Mouse (Mus musculus) mouse trophoblast stem cell (cell line): ENCODE results near the gene Rnf31.

ENCODE experiments used
- in situ Hi-C, 2 experiments: fragments of 300-500 bp; cut with MseI, MboI; formaldehyde crosslinking; loops; 2 replicates in 1 of 2; 3 replicates in 1 of 2; pipeline ENCODE4 v1.15.1; 2025

Rnf31 gene

GRCm38 (mm10) chr14:55591331-55591891, at the start of gene Rnf31:
TSS of gene Rnf31 (plus strand) at chr14:55591708.
- in situ Hi-C loops, result no loop called here

- in situ Hi-C loops, result no loop called here
Measured at GRCm38 (mm10) chr14:55542268-55542667, 49.2 kb upstream of the Rnf31 start.

- in situ Hi-C loops, result no loop called here
Measured at GRCm38 (mm10) chr14:55544334-55544733, 47.2 kb upstream of the Rnf31 start.

GRCm38 (mm10) chr14:55550191-55550590, 41.3 kb upstream of the Rnf31 start:
- in situ Hi-C loops, result no loop called here

GRCm38 (mm10) chr14:55551347-55551746, 40.2 kb upstream of the Rnf31 start:
- in situ Hi-C loops, result no loop called here

GRCm38 (mm10) chr14:55551794-55552193, 39.7 kb upstream of the Rnf31 start:
- in situ Hi-C loops, result no loop called here

GRCm38 (mm10) chr14:55554635-55555034, 36.9 kb upstream of the Rnf31 start:
- in situ Hi-C loops, result no loop called here

GRCm38 (mm10) chr14:55555788-55556187, 35.7 kb upstream of the Rnf31 start:
- in situ Hi-C loops, result no loop called here

- in situ Hi-C loops, result no loop called here
Measured at GRCm38 (mm10) chr14:55557003-55557402, 34.5 kb upstream of the Rnf31 start.

GRCm38 (mm10) chr14:55557587-55557986, 33.9 kb upstream of the Rnf31 start:
- in situ Hi-C loops, result no loop called here

GRCm38 (mm10) chr14:55558740-55559448, 32.6 kb upstream of the Rnf31 start:
- in situ Hi-C loops, result no loop called here

GRCm38 (mm10) chr14:55559799-55560201, 31.7 kb upstream of the Rnf31 start, which contains the start of gene Dcaf11:
TSS of gene Dcaf11 (plus strand) at chr14:55560006.
- in situ Hi-C loops, result no loop called here

- in situ Hi-C loops, result no loop called here
Measured at GRCm38 (mm10) chr14:55560202-55561073, 31.1 kb upstream of the Rnf31 start, which contains the start of gene A730061H03Rik. TSS of gene A730061H03Rik (minus strand) at chr14:55560406.

- in situ Hi-C loops, result no loop called here
Measured at GRCm38 (mm10) chr14:55561860-55562259, 29.6 kb upstream of the Rnf31 start.

GRCm38 (mm10) chr14:55563249-55563648, 28.3 kb upstream of the Rnf31 start:
- in situ Hi-C loops, result no loop called here

GRCm38 (mm10) chr14:55565748-55566147, 25.8 kb upstream of the Rnf31 start:
- in situ Hi-C loops, result no loop called here

GRCm38 (mm10) chr14:55567496-55567895, 24.0 kb upstream of the Rnf31 start:
- in situ Hi-C loops, result no loop called here

- in situ Hi-C loops, result no loop called here
Measured at GRCm38 (mm10) chr14:55570588-55570987, 20.9 kb upstream of the Rnf31 start.

- in situ Hi-C loops, result no loop called here
Measured at GRCm38 (mm10) chr14:55571760-55572159, 19.7 kb upstream of the Rnf31 start.

- in situ Hi-C loops, result no loop called here
Measured at GRCm38 (mm10) chr14:55575302-55575701, 16.2 kb upstream of the Rnf31 start, which contains the start of gene Fitm1. TSS of gene Fitm1 (plus strand) at chr14:55575617.

- in situ Hi-C loops, result no loop called here
Measured at GRCm38 (mm10) chr14:55575711-55576110, 15.8 kb upstream of the Rnf31 start.

- in situ Hi-C loops, result no loop called here
Measured at GRCm38 (mm10) chr14:55576376-55576775, 15.1 kb upstream of the Rnf31 start.
